Mouse (Mus musculus) left cerebral cortex, postnatal 25 days (tissue): ENCODE results near the gene AU040320. TPM values are rescaled to one million over a fixed set of nuclear protein-coding genes. Genes with fewer than 3 reads are reported as not detected.

Experiments
- DNase-seq, 2 experiments: peaks; one replicate each; pipeline ENCODE4 v3.0.0; 2022; ENCODE audit warnings: low spot score in 2 of 2, mixed read lengths in 1 of 2
- intact Hi-C: fragments of 180-260 bp; cut with DNase I; formaldehyde crosslinking; loops from one replicate; pipeline ENCODE4 v1.15.1; 2025
- total RNA-seq, 2 experiments: library from RNA; stranded (reverse); gene quantifications; 2 replicates each; pipeline ENCODE4 v1.2.3; 2021

AU040320 gene
- total RNA-seq, 2 experiments from 2014 or later = 51.5 to 65.0 TPM

- DNase-seq = no peak
- intact Hi-C loops = loop anchor here (1.0 to 2.0 kb wide), 3 partner anchors 88 to 285 kb away; partner anchors contain the start of genes AU040320, Clspn and Ncdn
Measured at GRCm38 (mm10) chr4:126840996-126841560, 87.7 kb downstream of the AU040320 start.

- intact Hi-C loops = no loop called here
- DNase-seq = no peak
Measured at GRCm38 (mm10) chr4:126842911-126843310, 89.6 kb downstream of the AU040320 start.

DNA sequence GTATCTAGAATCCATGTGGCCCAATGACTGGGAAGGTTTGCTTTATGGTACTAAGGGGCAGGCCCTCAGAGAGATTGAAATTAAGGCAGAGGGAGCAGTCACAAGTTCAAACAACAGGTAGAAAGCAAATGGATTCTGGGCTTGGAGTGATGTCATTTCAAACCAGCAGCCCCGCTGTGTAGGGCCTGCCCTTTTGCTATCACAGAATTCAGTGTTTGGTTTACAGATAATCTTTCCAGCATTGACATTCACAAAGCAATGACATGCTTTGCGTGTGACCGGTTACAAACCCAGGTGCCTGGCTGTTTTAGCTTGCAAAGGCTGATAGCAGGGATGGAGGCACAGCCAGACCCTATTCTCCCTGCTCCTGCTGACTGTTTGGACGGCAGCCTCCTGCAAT is 92.3 kb downstream of the AU040320 start:
- intact Hi-C loops = no loop called here
- DNase-seq = no peak

GRCm38 (mm10) chr4:126846971-126847370 is 93.6 kb downstream of the AU040320 start:
- intact Hi-C loops = no loop called here
- DNase-seq = peak in 1 of 2 experiments; percentile 38

- no peak for DNase-seq
- intact Hi-C loops = no loop called here
Measured at GRCm38 (mm10) chr4:126850019-126850777, 96.9 kb downstream of the AU040320 start.

GRCm38 (mm10) chr4:126850778-126851080 is 97.4 kb downstream of the AU040320 start:
- intact Hi-C loops = no loop called here

GRCm38 (mm10) chr4:126852971-126853370 is 99.6 kb downstream of the AU040320 start:
- intact Hi-C loops = no loop called here
- DNase-seq = no peak

More at GRCm38 (mm10) chr4:126850778-126851080, 97.4 kb downstream of the AU040320 start:
- no peak for DNase-seq

DNA sequence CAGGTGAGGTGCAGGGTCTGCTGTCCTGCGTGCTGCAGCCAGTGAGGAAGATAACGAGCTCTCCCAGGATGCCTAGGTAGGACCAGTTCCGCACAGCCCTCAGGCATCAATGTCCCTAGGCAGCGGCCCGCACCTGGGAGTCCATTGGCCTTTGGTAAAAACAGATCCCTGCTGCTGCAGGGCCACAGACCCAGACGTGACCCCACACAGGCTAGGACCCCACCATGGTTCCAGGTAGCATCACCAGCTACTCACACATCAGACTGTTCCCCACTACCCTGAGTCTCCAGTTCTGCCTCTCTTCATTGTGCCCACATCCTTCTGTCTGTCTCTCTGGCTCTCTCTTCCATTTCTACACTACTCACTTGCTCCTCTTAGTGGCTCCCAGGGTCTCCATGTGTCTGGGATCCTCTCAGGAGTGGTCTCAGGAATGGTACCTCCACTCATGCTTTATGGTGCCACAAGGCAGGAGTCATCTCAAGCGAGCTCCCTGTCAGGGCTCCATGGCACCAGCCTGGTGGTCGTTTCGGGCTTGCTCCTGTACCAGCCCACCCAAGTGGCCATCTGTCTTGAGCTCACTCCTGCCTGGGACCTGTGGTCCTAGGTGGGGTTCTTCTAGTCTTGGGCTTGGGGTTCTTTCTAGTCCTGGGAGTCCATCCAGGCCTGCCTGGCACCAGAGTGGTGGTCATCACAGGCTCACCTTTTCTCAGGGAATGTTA is 107.1 kb downstream of the AU040320 start:
- intact Hi-C loops = no loop called here
- DNase-seq = no peak

DNA sequence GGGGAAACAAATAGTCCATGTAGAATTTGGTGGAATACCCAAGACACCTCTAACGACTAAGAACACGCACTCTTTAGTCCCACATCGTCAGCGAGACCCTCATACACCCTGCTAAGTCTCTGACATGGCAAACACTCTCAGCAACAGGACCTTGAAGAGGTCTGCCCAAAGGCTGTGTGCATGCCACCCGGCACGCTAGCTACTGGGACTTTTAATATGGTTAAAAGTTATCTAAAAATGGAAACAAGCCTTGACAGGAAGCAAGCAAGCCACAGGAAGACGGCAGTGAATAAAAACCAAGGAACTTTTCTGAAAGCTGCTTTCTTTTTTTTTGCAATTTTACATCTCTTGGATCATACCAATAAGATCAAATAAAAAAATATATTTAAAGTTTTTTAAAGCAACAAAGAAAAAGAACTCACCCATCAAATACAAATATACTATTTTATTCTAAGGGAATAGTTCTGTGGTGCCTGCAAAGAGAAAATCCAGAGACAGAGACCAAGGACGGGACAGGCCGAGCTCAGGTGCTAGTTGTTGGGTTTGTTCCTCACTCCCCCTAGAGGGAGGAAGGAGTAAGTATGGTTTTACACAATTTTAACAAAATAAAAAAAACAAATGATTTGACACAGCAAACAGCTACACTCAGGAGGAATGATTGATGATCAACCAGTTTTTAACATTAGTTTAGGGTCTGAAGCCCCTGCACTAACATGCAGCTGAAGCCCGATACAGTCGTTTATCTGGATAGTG is 108.3 kb downstream of the AU040320 start:
- intact Hi-C loops = no loop called here
- DNase-seq = no peak

DNA sequence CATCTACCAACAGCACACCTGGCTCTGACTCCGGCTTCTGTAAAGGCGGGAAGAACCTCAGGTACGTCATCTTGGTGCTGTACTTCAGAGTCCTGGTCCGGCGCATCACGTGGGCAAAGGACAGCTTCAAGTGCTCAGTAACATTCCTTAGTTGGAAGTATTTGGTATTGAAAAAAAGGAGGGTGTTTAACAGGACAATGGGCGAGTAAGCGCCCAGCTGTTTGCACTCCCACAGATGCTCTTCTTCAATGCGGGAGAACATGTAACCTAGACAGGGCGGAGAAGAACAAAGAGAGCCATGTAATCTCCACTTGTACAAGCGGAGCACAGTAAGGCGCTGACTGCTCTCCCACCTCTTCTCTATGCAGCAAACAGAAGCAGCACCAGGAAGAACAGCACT is 115.4 kb downstream of the AU040320 start:
- DNase-seq = no peak
- intact Hi-C loops = no loop called here

DNA sequence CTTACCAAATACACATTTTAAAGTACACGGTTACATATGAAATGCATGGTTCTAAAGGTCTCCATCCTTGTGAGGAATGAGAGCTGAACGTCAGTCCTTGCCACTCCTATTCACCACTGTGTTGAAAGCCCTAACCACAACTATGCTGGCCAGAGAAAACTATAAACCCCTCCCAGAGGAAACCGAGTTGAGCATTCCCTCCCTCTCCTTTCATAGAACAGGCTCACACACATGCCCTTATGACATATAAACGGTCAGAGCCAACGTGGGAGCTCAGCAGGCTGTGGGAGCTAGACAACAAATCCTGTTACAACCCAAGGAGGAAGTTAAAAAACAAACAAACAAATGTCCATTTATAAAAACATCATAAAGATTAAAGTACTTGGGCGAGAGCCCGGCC is 119.4 kb downstream of the AU040320 start:
- DNase-seq = no peak
- intact Hi-C loops = no loop called here

DNA sequence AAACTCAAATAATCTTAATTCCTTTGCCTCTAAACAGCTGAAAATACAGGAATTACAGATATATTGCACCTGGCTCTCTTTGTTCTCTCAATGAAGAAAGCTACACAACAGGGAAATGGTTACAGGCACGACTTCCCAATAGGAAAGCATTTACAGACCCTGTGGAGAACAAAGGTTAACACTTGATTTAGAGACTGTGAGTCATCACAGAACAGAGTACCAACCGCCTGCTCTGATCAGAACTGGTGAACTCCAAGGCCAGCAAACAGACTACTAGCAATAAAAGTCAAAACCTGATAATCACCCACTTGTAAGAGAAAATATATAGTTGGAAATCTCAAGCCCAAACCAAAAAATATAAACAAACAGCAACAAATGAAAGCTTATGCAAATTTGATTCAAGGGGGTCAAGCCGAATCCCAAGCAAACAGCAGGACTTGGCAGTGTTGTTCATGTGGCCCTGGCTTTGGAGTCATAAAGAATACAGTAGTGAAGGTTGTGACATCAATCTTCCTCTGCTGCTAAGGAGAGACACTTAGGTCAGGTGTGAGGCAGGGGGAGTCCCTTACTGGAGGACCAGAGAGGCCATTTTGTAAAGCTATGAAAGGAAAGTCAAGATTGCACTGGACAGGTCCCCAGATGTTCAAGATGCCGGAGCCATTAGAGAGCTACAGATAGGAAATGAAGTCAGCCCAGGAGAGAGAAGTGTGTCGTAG is 126.4 kb downstream of the AU040320 start:
- intact Hi-C loops = no loop called here

GRCm38 (mm10) chr4:126883602-126884001 is 130.3 kb downstream of the AU040320 start:
- intact Hi-C loops = no loop called here
- DNase-seq = no peak

More for the DNA sequence above, 126.4 kb downstream of the AU040320 start:
- DNase-seq = no peak

DNA sequence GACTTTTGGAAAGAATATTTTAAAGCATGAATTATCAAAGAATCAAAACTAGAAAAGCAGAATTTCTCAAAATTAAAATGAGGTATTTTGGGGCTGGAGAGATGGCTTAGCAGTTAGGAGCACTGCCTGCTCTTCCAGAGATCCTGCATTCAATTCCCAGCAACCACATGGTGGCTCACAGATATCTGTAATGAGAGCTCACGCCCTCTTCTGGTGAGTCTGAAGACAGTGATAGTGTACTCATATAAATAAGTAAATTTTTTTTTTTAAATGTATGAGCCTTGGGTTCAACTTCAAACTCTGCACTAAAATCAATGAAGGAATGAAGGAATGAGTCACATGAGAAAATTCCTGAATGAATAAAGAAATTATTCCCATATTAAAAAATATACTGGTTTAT is 132.6 kb downstream of the AU040320 start:
- no peak for DNase-seq
- intact Hi-C loops = no loop called here

DNA sequence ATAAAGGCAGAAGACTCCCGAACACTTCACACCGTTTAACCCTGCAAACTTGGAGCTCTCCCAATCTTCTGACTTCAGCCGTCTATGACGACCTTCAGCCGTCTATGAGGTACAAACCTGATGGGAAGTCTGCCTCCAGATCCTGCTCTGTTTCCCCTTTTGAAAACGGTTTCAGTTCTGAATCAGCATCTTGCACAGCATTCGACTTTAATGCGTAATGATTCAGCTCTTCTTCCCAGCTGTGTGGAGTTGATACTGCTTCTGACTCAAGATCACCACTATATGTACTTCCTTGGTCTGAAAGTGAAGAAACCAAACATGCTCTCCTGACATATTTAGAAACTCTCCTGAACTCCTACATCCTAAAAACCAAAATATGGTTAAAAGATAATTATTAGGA is 136.5 kb downstream of the AU040320 start:
- intact Hi-C loops = no loop called here
- DNase-seq = peak in 1 of 2 experiments; percentile 22

Other genes starting within 250 kb of the AU040320 start
- gene Ago4, start 220.1 kb upstream of the AU040320 start, total RNA-seq = 1 to 10 TPM; 5.9 to 8.4 TPM
- 1 to 10 TPM; 1.2 to 1.6 TPM for gene Clspn, start 196.6 kb upstream of the AU040320 start, total RNA-seq
- 10 to 100 TPM; 74.8 to 76.0 TPM for gene 5730409E04Rik, start 143.7 kb upstream of the AU040320 start, total RNA-seq
- gene Psmb2, start 75.9 kb upstream of the AU040320 start, total RNA-seq = 10 to 100 TPM; 92.5 to 93.7 TPM
- not detected for gene Tfap2e, start 17.3 kb upstream of the AU040320 start, total RNA-seq
- 100 to 1,000 TPM; 920 to 932 TPM for gene Ncdn, start 106 bp upstream of the AU040320 start, total RNA-seq
- gene Zmym4, start 214.6 kb downstream of the AU040320 start, total RNA-seq = 10 to 100 TPM; 41.8 to 51.8 TPM